Mouse (Mus musculus): ENCODE measurements around the gene Dglucy.

The Dglucy gene

GRCm38 (mm10) chr12:100937441-100938360 lies 158.8 kb downstream of the Dglucy start:
- peak; percentile 21 for DNase-seq

GRCm38 (mm10) chr12:100941361-100941760 lies 162.5 kb downstream of the Dglucy start:
- no peak for DNase-seq

- no peak for DNase-seq
Observed at GRCm38 (mm10) chr12:100943146-100943545, 164.3 kb downstream of the Dglucy start.

- no peak for DNase-seq
Observed at GRCm38 (mm10) chr12:100944921-100945336, 166.1 kb downstream of the Dglucy start.

- no peak for DNase-seq
Observed at GRCm38 (mm10) chr12:100945501-100945900, 166.6 kb downstream of the Dglucy start.

- no peak for DNase-seq
Observed at GRCm38 (mm10) chr12:100945948-100946347, 167.1 kb downstream of the Dglucy start.

Measured in thymus, postnatal 25 days (tissue).